Mouse (Mus musculus) heart, embryonic 15.5 days (tissue): Measurements from ENCODE around the gene Rab21. TPM values are rescaled to one million over a fixed set of nuclear protein-coding genes. Genes with fewer than 3 reads are reported as not detected.

Source experiments
- ATAC-seq: fragments of 200-750 bp; cut with Nextera tagmentation; replicated peaks from 2 replicates; pipeline ENCODE4 v1.8.0; 2017; ENCODE audit warnings: low read depth, moderate TSS enrichment; ENCODE audit not compliant: insufficient number of reproducible peaks, insufficient read depth, low FRiP score
- H3K27ac ChIP-seq: fragments of 300-500 bp; sonication (generic); 2 replicates; pipeline ENCODE4 v1.5.1; 2015; ENCODE audit warnings: mild to moderate bottlenecking, inconsistent platforms
- H3K27me3 ChIP-seq: fragments of 300-500 bp; sonication (generic); 2 replicates; pipeline ENCODE4 v1.6.1; 2015; ENCODE audit warnings: inconsistent platforms
- H3K36me3 ChIP-seq: fragments of 300-500 bp; sonication (generic); 2 replicates; pipeline ENCODE4 v1.6.1; 2015; ENCODE audit warnings: mild to moderate bottlenecking, inconsistent platforms
- H3K4me1 ChIP-seq: fragments of 300-500 bp; sonication (generic); replicated peaks from 2 replicates; pipeline ENCODE4 v1.6.1; 2015; ENCODE audit warnings: inconsistent platforms
- H3K4me2 ChIP-seq: fragments of 300-500 bp; sonication (generic); 2 replicates; pipeline ENCODE4 v1.6.1; 2015; ENCODE audit warnings: inconsistent platforms, mild to moderate bottlenecking, moderate library complexity
- H3K4me3 ChIP-seq: fragments of 300-500 bp; sonication (generic); 2 replicates; pipeline ENCODE4 v1.5.1; 2015; ENCODE audit warnings: mild to moderate bottlenecking, inconsistent platforms
- H3K9ac ChIP-seq: fragments of 300-500 bp; sonication (generic); 2 replicates; pipeline ENCODE4 v1.6.1; 2015; ENCODE audit warnings: mild to moderate bottlenecking, inconsistent platforms
- H3K9me3 ChIP-seq: fragments of 300-500 bp; sonication (generic); replicated peaks from 2 replicates; pipeline ENCODE4 v1.6.1; 2016; ENCODE audit warnings: inconsistent platforms
- WGBS: fragments of 180-500 bp; shearing (Covaris S2); methylation state at CpG from one replicate; pipeline ENCODE4 v1.1.7; 2015; ENCODE audit warnings: mixed read lengths; 5-methylcytosine and 5-hydroxymethylcytosine counted together
- polyA plus RNA-seq: library from polyadenylated mRNA; unstranded; fragments of >200 nt; fragmentation: Nextera tagmentation; extraction: Ambion mirVana; gene quantifications from 2 replicates; pipeline ENCODE4 v1.2.1, GENCODE M21; 2015

The Rab21 gene
- polyA plus RNA-seq, 1 experiment from 2014 or later = 12.1 TPM

DNA sequence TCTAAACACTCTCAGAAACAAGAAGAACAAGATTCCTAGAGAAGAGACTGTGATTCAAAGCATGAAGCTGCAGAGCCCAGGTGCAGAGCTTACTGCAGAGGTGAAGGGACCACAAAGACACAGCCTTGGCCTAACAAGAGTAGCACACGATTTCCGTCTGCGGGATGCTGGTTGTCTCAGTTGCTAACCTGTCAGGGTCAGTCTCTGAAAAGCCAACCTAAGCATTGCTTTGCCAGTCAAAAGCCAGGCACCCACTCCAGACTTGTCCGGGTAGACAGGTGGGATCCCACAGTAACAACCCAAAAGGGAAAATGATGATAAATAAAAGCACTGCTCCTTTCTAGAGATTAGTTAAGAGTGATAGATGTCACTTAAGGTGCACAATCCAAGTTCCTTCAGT, 6.2 kb downstream of the Rab21 start:
- no peak overlapping the region for H3K4me3 ChIP-seq
- H3K27me3 ChIP-seq = no peaks in the 10 kb centered on the region
- no peak overlapping the region for H3K4me2 ChIP-seq
- no peaks in the 10 kb centered on the region for H3K9me3 ChIP-seq
- no peak overlapping the region for H3K27ac ChIP-seq
- no peaks in the 10 kb centered on the region for H3K36me3 ChIP-seq
- peaks cover 60% of the 10 kb centered on the region for H3K4me1 ChIP-seq
- WGBS = 82% methylated on average over 4 of the region's 4 CpGs
- no peak for ATAC-seq
- H3K9ac ChIP-seq = no peak overlapping the region

DNA sequence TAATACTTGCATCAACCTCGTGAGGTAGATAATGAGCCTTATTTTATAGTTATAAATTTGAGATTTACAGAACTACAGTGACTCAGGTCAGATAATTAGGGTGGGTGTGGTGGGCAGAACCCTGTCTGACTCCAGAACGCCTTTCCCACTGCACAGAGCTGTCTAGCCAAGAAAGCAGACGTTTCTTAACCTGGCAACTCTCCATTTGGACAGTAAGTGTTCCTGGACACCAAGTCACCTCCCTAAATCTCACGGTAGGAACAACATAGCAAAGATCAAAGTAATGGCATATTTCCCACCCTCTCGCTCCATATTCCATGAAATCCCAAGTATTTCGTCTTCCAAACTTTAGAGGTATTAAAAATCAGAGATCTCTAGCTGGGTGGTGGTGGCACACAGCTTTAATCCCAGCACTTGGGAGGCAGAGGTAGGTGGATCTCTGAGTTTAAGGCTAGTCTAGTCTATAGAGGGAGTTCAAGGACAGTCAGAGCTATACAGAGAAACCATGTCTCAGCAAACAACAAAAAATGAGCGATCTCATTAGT, 8.0 kb downstream of the Rab21 start:
- no peak for ATAC-seq
- Histone ChIP-seq H3K27me3 (no peaks in the 10 kb centered on the region), H3K4me2 (no peak overlapping the region), H3K9me3 (no peaks in the 10 kb centered on the region), H3K4me1 (peaks cover 43% of the 10 kb centered on the region), H3K27ac (no peak overlapping the region), H3K36me3 (peaks cover 5% of the 10 kb centered on the region; the same call in 1 of the 2 replicates), H3K9ac (no peak overlapping the region), H3K4me3 (no peak overlapping the region)
- 78% methylated on average over 7 of the region's 7 CpGs for WGBS

DNA sequence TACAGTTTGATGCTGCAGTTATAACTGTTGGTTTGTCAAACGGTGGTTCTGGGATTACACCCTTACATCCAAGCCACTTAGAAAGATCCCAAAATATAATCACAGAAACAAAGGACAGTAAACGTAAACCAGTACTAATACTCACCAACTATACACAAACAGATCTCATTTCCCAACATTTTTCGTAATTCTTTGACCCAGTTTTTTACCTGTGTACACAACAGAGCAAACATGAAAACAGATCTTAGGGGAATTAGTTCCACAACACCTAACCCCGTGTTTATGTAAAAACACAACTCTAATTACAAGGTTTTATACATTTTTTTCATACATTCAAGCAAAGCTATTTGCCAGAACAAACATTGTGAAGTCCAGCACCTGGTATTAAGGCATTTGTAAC, 16.7 kb downstream of the Rab21 start:
- H3K9me3 ChIP-seq = no peaks in the 10 kb centered on the region
- no peak overlapping the region for H3K9ac ChIP-seq
- H3K36me3 ChIP-seq = peaks cover 53% of the 10 kb centered on the region
- H3K4me3 ChIP-seq = no peak overlapping the region
- 88% methylated on average over 4 of the region's 4 CpGs for WGBS
- H3K27ac ChIP-seq = no peak overlapping the region
- ATAC-seq = no peak
- H3K4me1 ChIP-seq = no peaks in the 10 kb centered on the region
- no peaks in the 10 kb centered on the region for H3K27me3 ChIP-seq
- no peak overlapping the region for H3K4me2 ChIP-seq

DNA sequence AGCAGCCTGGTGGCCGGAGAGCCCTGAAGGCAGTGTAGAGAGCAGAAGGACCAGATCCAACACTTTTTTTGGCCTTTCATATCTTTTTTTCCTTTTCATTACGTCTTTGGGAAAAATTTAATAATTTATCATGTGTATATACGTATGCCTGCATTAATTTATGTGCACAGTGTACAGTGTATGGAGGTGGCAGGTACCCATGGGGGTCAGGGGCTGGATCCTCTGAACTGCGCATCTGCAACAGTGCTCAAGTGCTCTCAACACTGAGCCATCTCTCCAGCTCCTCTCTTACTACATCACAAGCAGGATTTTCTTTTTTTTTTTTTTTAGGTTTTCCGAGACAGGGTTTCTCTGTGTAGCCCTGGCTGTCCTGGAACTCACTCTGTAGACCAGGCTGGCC, 17.8 kb downstream of the Rab21 start:
- WGBS = 81% methylated on average over 5 of the region's 5 CpGs
- peaks cover 62% of the 10 kb centered on the region for H3K36me3 ChIP-seq

DNA sequence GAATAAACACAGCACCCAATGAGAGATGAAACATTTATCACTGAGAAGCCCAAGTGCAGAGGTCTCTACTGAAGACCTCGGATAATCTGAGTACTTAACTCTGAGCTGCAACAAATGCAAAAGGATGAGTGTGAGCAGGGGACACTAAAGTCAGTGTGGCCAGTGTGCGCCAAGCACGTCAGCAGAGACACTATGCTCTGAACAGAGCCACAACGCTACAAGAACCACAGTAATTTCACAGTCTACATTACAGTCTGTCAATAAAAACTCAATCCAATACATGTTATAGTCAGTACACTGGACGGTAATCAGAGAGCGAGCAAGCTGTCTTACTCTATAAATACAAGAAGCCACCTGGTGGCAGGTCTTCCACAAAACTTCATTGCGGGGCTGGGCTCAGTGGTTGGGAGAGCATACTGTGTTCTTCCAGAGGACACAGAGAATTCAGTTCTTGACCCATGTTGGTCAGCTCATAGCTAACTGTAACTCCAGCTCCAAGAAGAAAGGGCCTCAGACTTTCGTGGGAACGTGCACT, 18.9 kb downstream of the Rab21 start:
- Histone ChIP-seq H3K27me3 (no peaks in the 10 kb centered on the region), H3K27ac (no peak overlapping the region), H3K9ac (no peak overlapping the region), H3K4me2 (no peak overlapping the region), H3K4me1 (no peaks in the 10 kb centered on the region), H3K36me3 (peaks cover 68% of the 10 kb centered on the region), H3K9me3 (no peaks in the 10 kb centered on the region), H3K4me3 (no peak overlapping the region)
- no peak for ATAC-seq
- WGBS = 78% methylated on average over 9 of the region's 9 CpGs

More for the DNA sequence above, 17.8 kb downstream of the Rab21 start:
- Histone ChIP-seq H3K4me3 (no peak overlapping the region), H3K4me2 (no peak overlapping the region), H3K4me1 (no peaks in the 10 kb centered on the region), H3K27me3 (no peaks in the 10 kb centered on the region), H3K9me3 (no peaks in the 10 kb centered on the region), H3K9ac (no peak overlapping the region), H3K27ac (no peak overlapping the region)
- ATAC-seq = no peak

DNA sequence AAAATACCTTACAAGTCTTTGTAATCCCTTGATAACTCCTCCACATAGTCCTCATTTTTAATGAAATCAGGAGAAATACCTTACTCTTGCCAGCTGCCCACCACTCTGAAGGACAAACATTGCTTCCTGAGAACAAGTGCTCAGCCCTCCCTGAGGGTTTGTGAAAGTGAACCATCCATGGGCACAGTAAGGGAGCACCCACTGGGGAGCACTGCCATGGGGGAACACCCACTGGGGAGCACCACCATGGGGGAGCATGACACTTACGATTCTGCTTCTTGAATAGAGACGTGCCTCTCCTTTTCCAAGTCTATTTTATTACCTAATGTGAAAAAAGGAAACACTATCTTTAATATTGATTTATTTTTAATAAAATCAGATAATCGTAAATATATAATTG, 20.2 kb downstream of the Rab21 start:
- Histone ChIP-seq H3K4me1 (no peaks in the 10 kb centered on the region), H3K36me3 (peaks cover 64% of the 10 kb centered on the region), H3K9ac (no peak overlapping the region), H3K27me3 (no peaks in the 10 kb centered on the region), H3K4me2 (no peak overlapping the region), H3K9me3 (no peaks in the 10 kb centered on the region), H3K27ac (no peak overlapping the region), H3K4me3 (no peak overlapping the region)
- WGBS = 93% methylated on average over 3 of the region's 3 CpGs
- ATAC-seq = no peak

DNA sequence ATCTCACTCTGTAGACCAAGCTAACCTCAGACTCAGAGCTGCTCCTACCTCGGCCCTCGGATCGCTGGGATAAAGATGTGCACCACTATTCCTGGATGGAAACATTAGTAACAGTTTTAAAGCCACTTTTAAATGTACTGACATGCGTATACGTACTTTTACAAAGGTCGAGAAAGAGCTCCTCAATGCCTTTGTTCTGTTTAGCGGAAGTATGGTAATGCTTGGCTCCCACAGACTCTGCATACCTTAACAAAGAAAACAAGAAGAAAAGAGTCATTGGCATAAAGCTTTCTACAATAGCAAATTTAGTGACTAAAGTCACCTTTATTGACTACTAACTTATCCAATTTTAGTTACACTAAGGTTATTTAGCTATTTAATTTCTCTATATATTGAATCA, 20.7 kb downstream of the Rab21 start:
- no peak overlapping the region for H3K4me2 ChIP-seq
- H3K36me3 ChIP-seq = peaks cover 64% of the 10 kb centered on the region
- no peak overlapping the region for H3K9ac ChIP-seq
- 95% methylated on average over 7 of the region's 7 CpGs for WGBS
- H3K9me3 ChIP-seq = no peaks in the 10 kb centered on the region
- H3K27me3 ChIP-seq = no peaks in the 10 kb centered on the region
- no peak for ATAC-seq
- H3K27ac ChIP-seq = no peak overlapping the region
- no peaks in the 10 kb centered on the region for H3K4me1 ChIP-seq
- no peak overlapping the region for H3K4me3 ChIP-seq

DNA sequence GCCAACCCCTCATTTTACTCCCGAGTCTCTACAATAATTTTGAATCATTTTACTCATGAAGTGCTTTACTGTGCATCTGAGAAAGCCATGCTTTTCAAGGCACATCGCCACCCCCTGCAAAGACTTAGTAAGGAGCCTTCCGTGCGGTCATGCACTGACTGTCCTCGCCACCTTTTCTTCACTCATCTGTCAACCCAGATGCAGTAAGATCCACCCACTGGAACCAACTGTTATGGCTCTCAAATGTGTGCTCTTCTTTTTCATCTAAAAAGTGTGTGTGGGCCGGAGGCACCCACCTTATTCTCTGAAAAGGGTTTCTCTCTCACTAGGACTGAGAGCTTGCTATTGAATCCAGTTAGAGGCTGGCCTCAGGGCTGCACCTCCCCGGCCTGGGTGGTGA, 21.4 kb downstream of the Rab21 start:
- ATAC-seq = no peak
- Histone ChIP-seq H3K9me3 (no peaks in the 10 kb centered on the region), H3K36me3 (peaks cover 63% of the 10 kb centered on the region)

DNA sequence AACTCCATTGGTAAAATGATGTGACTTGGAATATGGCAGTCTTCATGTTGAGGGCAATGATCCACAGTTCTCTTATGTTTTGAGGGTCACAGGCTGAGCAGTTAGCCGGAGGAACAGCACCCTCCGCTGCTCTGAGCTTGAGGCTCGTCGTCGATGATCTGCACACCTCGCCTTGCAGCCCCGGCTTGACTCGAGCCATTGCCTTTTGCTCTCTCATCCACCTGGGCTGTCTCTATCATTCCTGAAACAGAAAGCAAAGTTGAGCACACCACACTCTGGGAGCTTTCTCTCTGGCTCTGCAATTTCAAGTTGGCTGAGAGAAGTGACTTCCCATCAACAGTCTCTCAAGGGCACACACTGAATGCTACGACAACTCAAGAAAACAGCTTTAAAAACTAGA, 24.7 kb downstream of the Rab21 start:
- no peaks in the 10 kb centered on the region for H3K4me1 ChIP-seq
- no peaks in the 10 kb centered on the region for H3K9me3 ChIP-seq
- H3K4me2 ChIP-seq = no peak overlapping the region
- H3K9ac ChIP-seq = no peak overlapping the region
- WGBS = 90% methylated on average over 9 of the region's 9 CpGs
- H3K27ac ChIP-seq = no peak overlapping the region
- peaks cover 74% of the 10 kb centered on the region for H3K36me3 ChIP-seq
- H3K4me3 ChIP-seq = no peak overlapping the region
- no peaks in the 10 kb centered on the region for H3K27me3 ChIP-seq
- ATAC-seq = no peak

More for the DNA sequence above, 21.4 kb downstream of the Rab21 start:
- H3K27ac ChIP-seq = no peak overlapping the region
- no peak overlapping the region for H3K4me3 ChIP-seq
- no peak overlapping the region for H3K9ac ChIP-seq
- H3K27me3 ChIP-seq = no peaks in the 10 kb centered on the region
- WGBS = 92% methylated on average over 7 of the region's 7 CpGs
- no peaks in the 10 kb centered on the region for H3K4me1 ChIP-seq
- no peak overlapping the region for H3K4me2 ChIP-seq

DNA sequence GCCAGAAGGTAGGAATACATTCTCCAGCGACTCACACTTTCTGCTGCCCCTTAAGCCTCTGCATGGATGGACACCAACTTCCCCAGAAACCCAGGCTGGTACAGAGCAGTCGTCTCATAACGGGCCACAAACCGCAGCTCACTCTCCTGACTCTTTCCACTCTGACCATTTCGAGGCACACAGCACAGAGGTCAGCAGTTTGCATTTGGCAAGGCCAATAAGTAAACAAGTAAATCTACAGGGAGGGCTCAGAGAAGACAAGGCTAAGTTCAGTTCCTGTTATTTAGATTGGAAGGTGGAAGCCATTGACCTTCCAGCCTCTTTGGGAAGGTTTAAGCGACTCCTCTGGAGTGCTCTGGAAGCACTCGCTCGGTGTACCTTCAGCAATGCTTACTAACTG, 26.5 kb downstream of the Rab21 start:
- Histone ChIP-seq H3K27ac (no peak overlapping the region), H3K4me1 (no peaks in the 10 kb centered on the region), H3K4me3 (no peak overlapping the region), H3K4me2 (no peak overlapping the region), H3K9me3 (no peaks in the 10 kb centered on the region), H3K27me3 (no peaks in the 10 kb centered on the region), H3K9ac (no peak overlapping the region), H3K36me3 (peaks cover 64% of the 10 kb centered on the region)
- 89% methylated on average over 8 of the region's 8 CpGs for WGBS
- no peak for ATAC-seq

DNA sequence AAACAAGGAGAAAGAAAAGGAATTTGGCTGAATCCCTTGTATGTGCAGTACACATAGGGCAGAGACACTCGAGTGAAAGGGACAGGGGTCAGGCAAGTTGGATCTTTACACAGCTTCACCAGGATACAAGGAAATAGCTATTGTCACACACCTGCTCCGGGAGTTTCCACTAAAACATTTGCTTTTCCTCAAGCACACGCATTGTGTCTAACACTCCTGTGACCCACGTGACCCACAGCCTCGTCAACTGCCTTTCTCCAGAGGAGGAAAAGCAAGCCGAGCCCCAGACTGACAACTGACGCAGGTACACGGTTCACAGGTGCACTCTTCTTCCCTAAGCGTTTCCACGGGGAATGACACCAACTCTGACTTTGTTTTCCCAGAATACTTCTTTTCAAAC, 31.2 kb downstream of the Rab21 start:
- H3K9me3 ChIP-seq = no peaks in the 10 kb centered on the region
- no peak overlapping the region for H3K4me3 ChIP-seq
- H3K4me2 ChIP-seq = no peak overlapping the region
- no peak overlapping the region for H3K27ac ChIP-seq
- no peak overlapping the region for H3K9ac ChIP-seq
- H3K27me3 ChIP-seq = no peaks in the 10 kb centered on the region
- H3K4me1 ChIP-seq = no peaks in the 10 kb centered on the region
- peaks cover 25% of the 10 kb centered on the region for H3K36me3 ChIP-seq
- ATAC-seq = no peak
- WGBS = 63% methylated on average over 10 of the region's 10 CpGs

DNA sequence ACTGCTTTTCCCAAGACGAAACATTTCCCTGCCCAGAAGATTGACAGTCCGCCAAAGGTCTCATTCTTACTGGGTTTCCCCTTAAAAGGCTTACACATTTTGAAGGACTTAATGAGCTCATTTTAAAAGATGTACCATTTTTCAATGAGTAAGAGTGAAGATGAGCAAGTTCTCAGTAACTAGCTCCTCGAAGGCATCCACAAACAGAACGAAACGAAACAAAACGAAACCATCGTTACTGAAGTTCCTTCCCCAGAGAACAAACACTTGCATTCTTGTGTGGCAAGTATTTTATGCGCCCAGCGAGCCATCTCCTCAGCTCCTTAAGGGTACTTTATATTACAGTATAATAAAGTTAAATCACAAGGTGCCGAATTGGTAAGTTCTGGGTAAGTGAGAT, 34.0 kb downstream of the Rab21 start:
- Histone ChIP-seq H3K4me2 (no peak overlapping the region), H3K9me3 (no peaks in the 10 kb centered on the region), H3K27ac (no peak overlapping the region), H3K4me1 (no peaks in the 10 kb centered on the region), H3K36me3 (peaks cover 3% of the 10 kb centered on the region; the same call in 1 of the 2 replicates), H3K27me3 (no peaks in the 10 kb centered on the region), H3K9ac (no peak overlapping the region), H3K4me3 (no peak overlapping the region)
- 90% methylated on average over 10 of the region's 10 CpGs for WGBS
- ATAC-seq = no peak
